Mouse (Mus musculus) spleen, postnatal 4 days (tissue): Measurements from ENCODE around the gene Atp1a1.

Source experiments
- DNase-seq, 2 experiments: peaks; one replicate each; pipeline ENCODE4 v3.0.0; 2022; ENCODE audit warnings: low spot score in 2 of 2

Atp1a1 gene

GRCm38 (mm10) chr3:101552621-101553620, 51.6 kb downstream of the Atp1a1 start:
- DNase-seq = peak in 1 of 2 experiments; percentile 26

- peak; percentile 86 for DNase-seq
These were observed 52.8 kb downstream of the Atp1a1 start for GRCm38 (mm10) chr3:101551457-101552230.

- DNase-seq = no peak
These were observed 54.7 kb downstream of the Atp1a1 start for GRCm38 (mm10) chr3:101549749-101550148.

- no peak for DNase-seq
These were observed 60.4 kb downstream of the Atp1a1 start for GRCm38 (mm10) chr3:101544116-101544515.

- no peak for DNase-seq
These were observed 62.9 kb downstream of the Atp1a1 start for GRCm38 (mm10) chr3:101541571-101541970.

- DNase-seq = no peak
These were observed 63.9 kb downstream of the Atp1a1 start for GRCm38 (mm10) chr3:101540568-101540967.

GRCm38 (mm10) chr3:101536322-101536721, 68.2 kb downstream of the Atp1a1 start:
- DNase-seq = no peak

- DNase-seq = no peak
These were observed 70.2 kb downstream of the Atp1a1 start for GRCm38 (mm10) chr3:101534311-101534710.

- DNase-seq = no peak
These were observed 71.1 kb downstream of the Atp1a1 start for GRCm38 (mm10) chr3:101533373-101533772.

GRCm38 (mm10) chr3:101530928-101531327, 73.6 kb downstream of the Atp1a1 start:
- no peak for DNase-seq

- no peak for DNase-seq
These were observed 75.4 kb downstream of the Atp1a1 start for GRCm38 (mm10) chr3:101528900-101529594.

- no peak for DNase-seq
These were observed 76.2 kb downstream of the Atp1a1 start for GRCm38 (mm10) chr3:101528157-101528899.

GRCm38 (mm10) chr3:101526603-101527002, 77.9 kb downstream of the Atp1a1 start:
- no peak for DNase-seq
